Mouse (Mus musculus) retina, postnatal 7 days (tissue): ENCODE measurements at regions not wholly inside any gene's neighbourhood (a gene's known extent, or its start where the extent isn't known, plus 50 kb on each side); places are given as distances from the start of the nearest gene placed in this dataset.

Experiments
- DNase-seq: peaks from one replicate; pipeline ENCODE4 v3.0.0-alpha.2; 2012; ENCODE audit warnings: low read depth, low spot score

DNA sequence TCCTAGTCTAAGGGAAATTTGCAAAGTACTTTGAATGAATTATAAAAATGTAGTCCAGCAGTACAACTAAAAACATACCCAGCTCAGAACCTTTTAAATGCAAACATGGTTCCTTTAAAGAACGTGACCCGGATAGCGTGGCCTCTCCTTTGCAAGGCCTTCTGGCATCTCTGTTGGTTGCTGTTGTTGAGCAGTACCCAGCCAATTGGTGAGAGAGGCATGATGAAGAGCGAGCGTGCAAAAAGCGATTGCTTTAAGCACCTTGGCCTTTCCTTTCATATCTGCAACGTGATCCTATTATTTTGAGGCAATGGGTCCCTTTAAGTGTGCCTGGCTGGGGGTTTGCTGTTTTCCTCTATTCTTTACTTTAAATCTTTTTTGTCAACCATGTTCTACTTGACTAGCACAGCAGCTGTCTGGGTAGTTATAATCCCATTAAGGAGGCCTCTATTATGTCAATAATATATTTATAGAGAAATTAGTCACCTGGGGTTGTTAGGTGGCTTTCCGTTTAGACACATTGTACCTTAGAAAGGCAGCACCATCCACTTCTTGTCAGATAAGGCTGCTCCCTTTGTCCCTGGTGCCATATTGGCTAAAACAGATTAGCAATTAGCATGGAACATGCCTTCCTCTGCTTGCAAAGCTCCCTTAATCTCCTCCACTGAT is 141.5 kb upstream of the Jag1 start:
- DNase-seq: peak; percentile 39

DNA sequence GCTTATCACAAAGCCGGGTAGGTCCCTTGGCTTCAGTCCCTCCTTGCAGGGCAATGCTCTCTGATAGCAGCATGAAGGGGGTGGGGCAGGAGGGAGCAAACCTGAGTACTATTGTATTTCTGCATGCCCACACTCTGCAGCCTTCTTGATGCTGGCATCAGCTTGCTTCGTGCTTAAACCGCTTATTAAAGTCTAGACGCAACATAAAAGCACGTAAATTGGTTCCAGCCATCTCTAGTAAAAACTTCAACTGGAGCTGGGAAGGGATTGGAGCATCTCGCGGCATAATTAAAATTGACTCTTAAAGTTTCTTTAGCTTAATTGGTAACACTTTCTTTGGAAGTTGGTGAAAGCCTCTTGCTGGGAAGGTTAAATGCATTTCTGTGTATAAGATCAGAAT is 131.5 kb upstream of the Jag1 start:
- no peak for DNase-seq

DNA sequence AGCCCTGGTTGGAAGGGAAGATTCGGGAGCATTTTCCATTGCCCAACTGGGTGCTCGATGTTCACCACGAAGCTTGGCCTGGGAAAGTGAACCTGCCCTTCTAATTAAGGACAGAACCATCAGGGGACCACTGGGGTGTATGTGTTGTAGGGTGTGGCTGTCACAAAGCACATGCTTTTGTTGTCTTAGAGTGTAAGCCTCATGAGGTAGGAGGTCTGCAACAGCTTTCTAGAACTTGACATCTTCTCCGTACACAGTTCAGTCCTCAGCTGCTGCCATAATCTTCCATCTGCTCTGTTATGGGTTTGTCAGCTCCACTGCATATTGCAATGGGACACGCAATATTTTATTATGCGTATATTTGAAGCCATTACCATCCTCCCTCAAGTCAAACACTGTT is 127.9 kb upstream of the Jag1 start:
- DNase-seq: no peak

GRCm38 (mm10) chr2:137243914-137244313 is 127.5 kb upstream of the Jag1 start:
- DNase-seq: no peak

- no peak for DNase-seq
Measured at GRCm38 (mm10) chr2:137236961-137237360, 120.5 kb upstream of the Jag1 start.

DNA sequence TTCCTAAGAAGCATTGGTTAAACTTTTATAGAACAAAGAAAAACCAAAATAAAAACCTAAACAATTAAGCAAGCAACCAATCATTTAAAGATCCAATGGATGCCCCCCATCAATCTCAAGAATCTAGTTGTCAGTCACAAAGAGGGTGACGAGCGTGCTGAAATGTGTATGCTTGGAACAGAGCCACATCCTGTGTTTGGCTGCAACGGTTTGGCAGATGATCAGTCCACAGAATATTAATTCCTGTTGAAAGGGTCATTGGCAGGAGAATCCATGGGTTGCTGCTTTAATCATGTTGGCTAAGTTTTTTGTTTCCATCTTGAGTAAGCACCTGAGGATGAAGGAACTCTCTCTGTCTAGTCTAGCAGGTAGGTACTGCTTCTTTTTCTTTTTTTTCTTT is 117.5 kb upstream of the Jag1 start:
- DNase-seq: no peak

DNA sequence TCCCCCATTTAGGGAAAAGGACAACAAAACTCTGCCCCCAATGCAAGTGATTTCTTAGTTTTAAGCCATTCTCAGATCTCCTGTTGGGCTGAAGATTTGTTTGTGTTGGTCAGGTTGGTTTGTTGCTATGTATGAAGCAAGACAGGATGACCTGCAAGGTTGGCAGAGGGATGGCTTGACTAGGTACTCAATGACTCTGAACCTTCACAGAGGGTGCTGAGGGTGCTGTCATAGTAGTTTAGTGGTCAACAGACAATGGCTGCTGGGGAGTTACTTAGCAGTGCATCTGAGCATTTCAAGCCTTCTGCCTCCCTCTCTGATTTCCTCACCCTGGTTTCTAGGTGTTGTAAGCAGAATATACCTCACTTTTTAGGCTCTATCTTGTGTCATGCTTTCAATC is 114.7 kb upstream of the Jag1 start:
- DNase-seq: no peak

DNA sequence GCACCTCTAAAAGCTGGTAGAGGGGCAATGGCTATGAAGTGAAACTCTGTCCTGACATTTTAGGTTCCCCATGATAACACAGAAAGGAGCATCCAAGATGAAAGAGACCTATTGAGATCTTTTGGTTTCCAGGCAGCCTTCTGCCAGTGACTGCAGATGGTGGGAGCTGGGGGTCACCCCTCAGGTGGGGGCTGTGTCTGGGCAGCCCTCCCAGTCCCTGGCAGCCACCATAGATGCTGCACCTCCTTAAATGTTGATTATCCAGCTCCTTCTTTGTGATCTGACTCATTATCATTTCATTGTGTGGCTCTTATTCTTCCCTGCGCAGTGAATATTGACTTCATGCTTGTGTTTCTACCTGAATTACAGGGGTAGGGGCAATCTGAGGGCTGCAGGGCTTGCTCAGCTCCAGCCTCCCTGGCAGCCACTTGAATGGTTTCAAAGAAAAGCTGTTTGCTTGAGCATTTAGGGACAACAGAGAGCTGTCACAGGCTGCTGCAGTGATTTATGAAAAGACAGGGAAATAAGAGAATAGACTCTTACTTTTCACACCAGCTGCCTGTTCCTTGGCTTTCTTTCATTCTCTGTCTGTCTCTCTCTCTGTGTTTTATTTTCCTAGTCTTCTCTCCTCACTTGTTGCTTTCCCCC is 113.1 kb upstream of the Jag1 start:
- DNase-seq: no peak

- DNase-seq: no peak
Measured at GRCm38 (mm10) chr2:137227495-137227894, 111.1 kb upstream of the Jag1 start.

GRCm38 (mm10) chr2:137224702-137225552 is 108.5 kb upstream of the Jag1 start:
- no peak for DNase-seq

- DNase-seq: no peak
Measured at GRCm38 (mm10) chr2:137215697-137216096, 99.3 kb upstream of the Jag1 start.

- DNase-seq: no peak
Measured at GRCm38 (mm10) chr2:137207846-137208245, 91.4 kb upstream of the Jag1 start.

GRCm38 (mm10) chr2:137204274-137204850 is 87.9 kb upstream of the Jag1 start:
- DNase-seq: no peak

- DNase-seq: no peak
Measured at GRCm38 (mm10) chr2:137200101-137200500, 83.7 kb upstream of the Jag1 start.

GRCm38 (mm10) chr2:137192183-137192582 is 75.7 kb upstream of the Jag1 start:
- no peak for DNase-seq

GRCm38 (mm10) chr2:137169176-137169575 is 52.7 kb upstream of the Jag1 start:
- DNase-seq: no peak

- no peak for DNase-seq
Measured at GRCm38 (mm10) chr2:137168626-137169025, 52.2 kb upstream of the Jag1 start.
